Mouse (Mus musculus): ENCODE measurements at regions not wholly inside any gene's neighbourhood (a gene's known extent, or its start where the extent isn't known, plus 50 kb on each side); places are given as distances from the start of the nearest gene placed in this dataset.
A peak's percentile ranks its signal among the peaks of the same experiment; 100 is the strongest.

DNA sequence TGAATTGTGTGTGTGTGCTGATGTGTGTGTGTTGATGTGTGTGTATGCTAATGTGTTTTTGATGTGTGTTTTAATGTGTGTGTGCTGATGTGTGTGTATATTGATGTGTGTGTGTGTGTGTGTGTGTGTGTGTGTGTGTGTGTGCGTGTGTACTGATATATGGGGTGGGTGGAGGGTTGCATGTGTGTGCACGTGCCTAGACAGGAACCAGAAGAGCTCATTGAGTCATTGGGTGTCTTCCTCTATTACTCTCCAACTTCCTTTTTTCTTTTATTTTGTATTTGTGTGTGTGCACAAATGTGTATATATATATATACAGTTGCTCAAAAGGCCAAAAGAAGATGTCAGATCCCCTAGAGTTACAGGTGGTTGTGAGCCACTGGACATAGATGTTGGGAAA lies 73.4 kb upstream of the Gm12830 start:
- DNase-seq (ENCODE audit: low spot score, missing footprints), result peak; percentile 69
- H3K4me1 ChIP-seq (ENCODE audit: control insufficient read depth, insufficient read depth, low read length), result no peaks in the 10 kb centered on the region
- H3K4me3 ChIP-seq (ENCODE audit: low read depth, low read length), result no peak overlapping the region
- WGBS, result 93% methylated on average over 2 of the region's 2 CpGs
- H3K27me3 ChIP-seq (ENCODE audit: control insufficient read depth, insufficient read depth, low read length), result no peaks in the 10 kb centered on the region
- no peak for ATAC-seq (ENCODE audit: low FRiP score)
- no peak overlapping the region for H3K4me2 ChIP-seq
- no peaks in the 10 kb centered on the region for H3K9me3 ChIP-seq (ENCODE audit: control insufficient read depth, low read length)
- H3K9ac ChIP-seq (ENCODE audit: low read length), result no peak overlapping the region
- no peak overlapping the region for H3K27ac ChIP-seq (ENCODE audit: low read depth, low read length)
- H3K36me3 ChIP-seq (ENCODE audit: control insufficient read depth, insufficient read depth, low read length), result no peaks in the 10 kb centered on the region

DNA sequence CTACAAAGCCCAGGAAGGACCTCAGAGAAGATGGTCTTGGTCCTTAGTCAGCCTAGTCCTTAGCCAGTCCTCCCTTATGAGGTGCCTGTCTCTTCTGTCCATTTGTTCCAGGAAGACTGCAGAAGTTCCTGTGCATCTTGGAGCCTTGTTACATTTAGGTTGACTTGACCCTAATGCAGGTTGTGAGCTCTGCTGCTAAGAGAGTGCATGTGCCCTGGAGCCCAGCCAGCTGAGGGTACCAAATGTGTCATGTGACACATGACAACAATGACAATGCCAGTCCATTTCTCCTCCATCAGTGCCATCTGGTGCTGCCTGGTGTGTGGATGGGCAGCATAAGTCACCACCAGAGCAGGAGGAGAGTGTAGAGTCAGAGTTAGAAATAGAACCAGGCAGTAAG lies 61.7 kb upstream of the Gm12830 start:
- no peaks in the 10 kb centered on the region for H3K36me3 ChIP-seq (ENCODE audit: control insufficient read depth, insufficient read depth, low read length)
- no peaks in the 10 kb centered on the region for H3K4me1 ChIP-seq (ENCODE audit: control insufficient read depth, insufficient read depth, low read length)
- ATAC-seq (ENCODE audit: low FRiP score) (no peak), DNase-seq (ENCODE audit: low spot score, missing footprints) (no peak)
- no peak overlapping the region for H3K4me3 ChIP-seq (ENCODE audit: low read depth, low read length)
- H3K9me3 ChIP-seq (ENCODE audit: control insufficient read depth, low read length), result no peaks in the 10 kb centered on the region
- H3K4me2 ChIP-seq, result no peak overlapping the region
- H3K27ac ChIP-seq (ENCODE audit: low read depth, low read length), result no peak overlapping the region
- no peaks in the 10 kb centered on the region for H3K27me3 ChIP-seq (ENCODE audit: control insufficient read depth, insufficient read depth, low read length)
- no peak overlapping the region for H3K9ac ChIP-seq (ENCODE audit: low read length)

DNA sequence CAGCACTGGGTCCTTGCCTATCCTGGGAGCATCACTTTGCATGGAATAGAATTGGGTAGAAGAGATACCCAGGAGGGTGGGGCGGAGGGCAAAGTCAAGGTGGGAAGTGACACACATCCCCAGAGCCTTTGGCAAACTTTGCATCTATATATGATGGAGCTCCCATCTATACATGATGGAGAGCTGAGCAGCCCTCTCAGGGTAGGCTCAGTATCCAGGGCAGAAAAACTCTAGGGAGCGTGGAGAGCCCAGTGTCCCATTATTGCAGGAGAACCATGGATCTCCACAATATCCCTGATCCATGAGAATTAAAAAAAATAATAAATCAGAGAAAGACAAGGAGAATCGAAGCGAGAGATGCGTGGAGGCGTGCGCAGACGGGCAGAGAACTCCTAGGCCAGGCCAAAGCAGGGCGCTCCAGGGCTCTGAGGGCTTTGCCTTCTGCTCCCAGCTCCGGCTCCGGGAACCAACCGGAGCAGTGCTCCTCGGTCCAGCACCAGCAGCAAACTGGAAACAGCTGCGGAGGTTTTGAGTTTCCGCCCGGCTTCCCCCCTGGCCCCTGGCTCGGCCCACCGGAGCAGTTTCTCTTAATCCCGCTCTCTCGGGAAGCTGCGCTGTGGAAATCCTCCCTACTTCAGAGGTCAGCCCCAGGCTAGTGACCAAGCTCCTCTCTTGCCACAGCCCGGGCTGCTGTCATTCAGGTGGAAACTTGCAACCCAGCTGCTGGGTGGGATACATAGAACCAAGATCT lies 54.7 kb upstream of the Gm12830 start:
- H3K4me1 ChIP-seq (ENCODE audit: control insufficient read depth, insufficient read depth, low read length), result no peaks in the 10 kb centered on the region
- H3K27me3 ChIP-seq (ENCODE audit: control insufficient read depth, insufficient read depth, low read length), result no peaks in the 10 kb centered on the region
- no peak overlapping the region for H3K4me2 ChIP-seq
- H3K27ac ChIP-seq (ENCODE audit: low read depth, low read length), result no peak overlapping the region
- DNase-seq (ENCODE audit: low spot score, missing footprints) (peak; percentile 84), ATAC-seq (ENCODE audit: low FRiP score) (0 out of 2 replicates have a peak, but pooled peaks have one; percentile 46)
- 43% methylated on average over 22 of the region's 22 CpGs for WGBS
- no peaks in the 10 kb centered on the region for H3K9me3 ChIP-seq (ENCODE audit: control insufficient read depth, low read length)
- no peak overlapping the region for H3K9ac ChIP-seq (ENCODE audit: low read length)
- no peak overlapping the region for H3K4me3 ChIP-seq (ENCODE audit: low read depth, low read length)
- no peaks in the 10 kb centered on the region for H3K36me3 ChIP-seq (ENCODE audit: control insufficient read depth, insufficient read depth, low read length)

Measured in midbrain, embryonic 11.5 days (tissue).